Mouse (Mus musculus) left cerebral cortex, adult 11 months (tissue): ENCODE data around the gene Ddb2.

Experiments used
- DNase-seq: peaks from one replicate; pipeline ENCODE4 v3.0.0; 2022; ENCODE audit warnings: low spot score

The Ddb2 gene

GRCm38 (mm10) chr2:91236601-91237510, at the start of gene Ddb2:
Gene Ddb2, minus strand, starts transcription at chr2:91236982.
- peak; percentile 76 for DNase-seq

- DNase-seq, result peak; percentile 61
Observed at GRCm38 (mm10) chr2:91285885-91286505, 49.2 kb upstream of the Ddb2 start.

GRCm38 (mm10) chr2:91284375-91285199, 47.8 kb upstream of the Ddb2 start:
- DNase-seq, result peak; percentile 38

- DNase-seq, result no peak
Observed at GRCm38 (mm10) chr2:91283972-91284371, 47.2 kb upstream of the Ddb2 start.

GRCm38 (mm10) chr2:91281366-91281765, 44.6 kb upstream of the Ddb2 start:
- no peak for DNase-seq

GRCm38 (mm10) chr2:91279372-91279755, 42.6 kb upstream of the Ddb2 start:
- DNase-seq, result no peak

GRCm38 (mm10) chr2:91278749-91279371, 42.1 kb upstream of the Ddb2 start:
- no peak for DNase-seq

GRCm38 (mm10) chr2:91269687-91270133, 32.9 kb upstream of the Ddb2 start:
- DNase-seq, result no peak

GRCm38 (mm10) chr2:91268706-91269105, 31.9 kb upstream of the Ddb2 start:
- no peak for DNase-seq

GRCm38 (mm10) chr2:91268042-91268441, 31.3 kb upstream of the Ddb2 start:
- no peak for DNase-seq

GRCm38 (mm10) chr2:91264711-91265681, 28.2 kb upstream of the Ddb2 start, which contains the start of gene Arfgap2:
Gene Arfgap2, plus strand, starts transcription at chr2:91264974.
- DNase-seq, result peak; percentile 98

GRCm38 (mm10) chr2:91263692-91264660, 27.2 kb upstream of the Ddb2 start:
- DNase-seq, result no peak

GRCm38 (mm10) chr2:91259493-91259892, 22.7 kb upstream of the Ddb2 start:
- DNase-seq, result no peak

- no peak for DNase-seq
Observed at GRCm38 (mm10) chr2:91258830-91259229, 22.0 kb upstream of the Ddb2 start.

- DNase-seq, result no peak
Observed at GRCm38 (mm10) chr2:91258054-91258453, 21.3 kb upstream of the Ddb2 start.

GRCm38 (mm10) chr2:91257126-91257980, 20.6 kb upstream of the Ddb2 start:
- no peak for DNase-seq

- no peak for DNase-seq
Observed at GRCm38 (mm10) chr2:91256256-91257125, 19.7 kb upstream of the Ddb2 start.
